Mouse (Mus musculus) liver, embryonic 16.5 days (tissue): ENCODE results near the gene Mad1l1. TPM values are rescaled to one million over a fixed set of nuclear protein-coding genes. Genes with fewer than 3 reads are reported as not detected.

ENCODE experiments used
- ATAC-seq: fragments of 200-750 bp; cut with Nextera tagmentation; 2 replicates; pipeline ENCODE4 v1.8.0; 2017; ENCODE audit warnings: low read depth, mild to moderate bottlenecking, moderate number of reproducible peaks, moderate library complexity
- H3K27ac ChIP-seq: fragments of 300-500 bp; sonication (generic); 2 replicates; pipeline ENCODE4 v1.5.1; 2014; ENCODE audit warnings: mild to moderate bottlenecking, low read length
- H3K27me3 ChIP-seq: fragments of 300-500 bp; sonication (generic); 2 replicates; pipeline ENCODE4 v1.6.1; 2014; ENCODE audit warnings: low read depth, low read length, mixed read lengths; ENCODE audit not compliant: control insufficient read depth, insufficient read depth
- H3K36me3 ChIP-seq: fragments of 300-500 bp; sonication (generic); 2 replicates; pipeline ENCODE4 v1.6.1; 2014; ENCODE audit warnings: mild to moderate bottlenecking; ENCODE audit not compliant: control insufficient read depth, insufficient read depth
- H3K4me1 ChIP-seq: fragments of 300-500 bp; sonication (generic); 2 replicates; pipeline ENCODE4 v1.6.1; 2014; ENCODE audit warnings: low read depth, low read length, mixed read lengths; ENCODE audit not compliant: control insufficient read depth
- H3K4me2 ChIP-seq: fragments of 300-500 bp; sonication (generic); 2 replicates; pipeline ENCODE4 v1.6.1; 2014; ENCODE audit warnings: low read depth, low read length, mixed read lengths
- H3K4me3 ChIP-seq: fragments of 300-500 bp; sonication (generic); 2 replicates; pipeline ENCODE4 v1.5.1; 2014; ENCODE audit warnings: low read depth, mild to moderate bottlenecking, low read length
- H3K9ac ChIP-seq: fragments of 300-500 bp; sonication (generic); 2 replicates; pipeline ENCODE4 v1.6.1; 2014; ENCODE audit warnings: low read depth, low read length
- H3K9me3 ChIP-seq: fragments of 300-500 bp; sonication (generic); replicated peaks from 2 replicates; pipeline ENCODE4 v1.6.1; 2016; ENCODE audit warnings: low read length; ENCODE audit not compliant: control insufficient read depth
- WGBS: fragments of 180-500 bp; shearing (Covaris S2); extraction: QIAGEN DNeasy Blood & Tissue Kit; methylation state at CpG from one replicate; pipeline ENCODE4 v1.1.7; 2014; ENCODE audit not compliant: insufficient replicate concordance; 5-methylcytosine and 5-hydroxymethylcytosine counted together
- polyA plus RNA-seq: library from polyadenylated mRNA; unstranded; fragments of >200 nt; fragmentation: Nextera tagmentation; extraction: Ambion mirVana; gene quantifications from 2 replicates; pipeline ENCODE4 v1.2.1, GENCODE M21; 2015

The Mad1l1 gene
- polyA plus RNA-seq, 1 experiment from 2014 or later, result 19.3 TPM

DNA sequence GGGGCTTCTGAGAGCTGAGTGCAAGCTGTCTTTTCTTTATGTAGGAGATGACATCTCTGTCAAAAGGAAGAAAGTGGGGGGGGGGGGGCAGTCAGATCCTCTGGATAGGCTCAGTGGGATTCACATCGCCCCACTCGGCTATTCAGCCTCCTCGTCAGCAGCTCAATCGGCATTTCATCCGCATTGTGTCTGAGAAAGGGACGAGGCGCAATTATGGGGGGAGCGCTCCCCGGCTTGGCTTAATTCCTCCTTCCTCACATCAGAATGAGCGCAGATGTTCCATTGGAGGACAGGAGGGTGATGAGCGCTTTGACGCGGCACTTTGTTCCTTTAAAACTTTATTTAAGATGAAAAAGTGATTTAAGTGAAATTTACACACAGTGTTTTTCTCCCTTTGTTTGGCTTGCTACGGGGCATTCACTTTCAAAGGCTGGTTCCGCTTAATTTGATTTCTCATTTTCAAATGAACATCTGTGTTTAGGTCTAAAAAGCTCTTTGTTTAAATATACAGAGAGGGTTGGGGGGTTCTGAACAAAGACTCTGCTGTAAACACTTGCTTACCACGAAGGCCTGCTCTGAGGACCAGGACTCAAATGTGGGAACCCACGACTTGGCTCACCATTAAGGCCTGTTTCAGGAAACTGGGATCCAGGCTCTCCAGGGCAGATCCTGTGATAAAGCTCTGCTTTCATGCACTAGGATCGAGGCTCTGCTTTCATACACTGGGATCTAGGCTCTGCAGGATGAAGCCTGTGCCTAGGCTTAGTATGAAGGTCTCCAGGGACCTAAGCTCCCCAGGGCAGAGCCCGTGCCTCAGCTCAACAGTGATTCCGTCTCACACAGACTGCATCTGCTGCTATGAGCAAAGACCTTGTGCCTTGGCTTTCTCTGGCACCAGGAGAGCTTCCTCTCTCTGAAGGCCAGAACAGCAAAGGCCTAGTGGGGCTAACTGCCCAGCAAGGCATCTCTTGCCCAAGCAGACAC is 98.0 kb downstream of the Mad1l1 start:
- ATAC-seq, result no peak
- H3K4me1 ChIP-seq, result no peaks in the 10 kb centered on the region
- no peaks in the 10 kb centered on the region for H3K9me3 ChIP-seq
- H3K4me3 ChIP-seq, result no peak overlapping the region
- H3K36me3 ChIP-seq, result no peaks in the 10 kb centered on the region
- no peaks in the 10 kb centered on the region for H3K27me3 ChIP-seq
- 84% methylated on average over 20 of the region's 20 CpGs for WGBS
- H3K27ac ChIP-seq, result no peak overlapping the region
- no peak overlapping the region for H3K4me2 ChIP-seq
- no peak overlapping the region for H3K9ac ChIP-seq

DNA sequence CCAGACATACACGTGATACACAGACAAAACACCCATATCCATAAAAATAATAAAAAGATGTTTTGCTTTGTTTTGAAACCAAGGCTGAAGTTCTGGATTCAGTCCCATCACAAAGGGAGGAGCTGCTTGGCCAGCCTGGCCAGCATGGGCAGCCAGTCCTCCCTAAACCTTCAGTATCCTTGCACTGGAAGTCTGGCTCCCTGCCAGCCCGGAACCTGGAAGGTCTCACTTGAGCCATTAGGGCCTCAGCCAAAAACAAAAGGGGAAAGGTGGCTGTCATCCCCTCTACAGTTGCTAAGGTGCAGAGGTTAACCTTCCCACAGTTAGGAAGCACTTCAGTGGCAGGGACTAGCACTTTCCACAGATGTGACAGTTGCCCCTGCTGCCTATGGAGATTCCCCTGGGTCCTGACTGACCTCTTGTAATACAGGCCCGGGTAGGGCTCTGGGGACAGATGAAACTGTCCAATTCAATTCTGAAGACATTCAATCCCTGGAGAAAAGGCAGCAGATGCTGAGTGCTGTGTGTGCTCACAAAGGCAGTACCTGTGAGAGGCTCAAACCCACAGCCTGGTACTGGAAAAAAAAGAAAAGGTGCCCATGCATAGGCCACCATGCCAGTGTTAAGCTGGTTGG is 100.2 kb downstream of the Mad1l1 start:
- Histone ChIP-seq H3K4me2 (no peak overlapping the region), H3K27me3 (no peaks in the 10 kb centered on the region), H3K36me3 (no peaks in the 10 kb centered on the region), H3K4me1 (no peaks in the 10 kb centered on the region), H3K9me3 (no peaks in the 10 kb centered on the region), H3K27ac (no peak overlapping the region), H3K4me3 (no peak overlapping the region), H3K9ac (no peak overlapping the region)
- ATAC-seq, result no peak
- WGBS, result 69% methylated on average over 3 of the region's 3 CpGs

DNA sequence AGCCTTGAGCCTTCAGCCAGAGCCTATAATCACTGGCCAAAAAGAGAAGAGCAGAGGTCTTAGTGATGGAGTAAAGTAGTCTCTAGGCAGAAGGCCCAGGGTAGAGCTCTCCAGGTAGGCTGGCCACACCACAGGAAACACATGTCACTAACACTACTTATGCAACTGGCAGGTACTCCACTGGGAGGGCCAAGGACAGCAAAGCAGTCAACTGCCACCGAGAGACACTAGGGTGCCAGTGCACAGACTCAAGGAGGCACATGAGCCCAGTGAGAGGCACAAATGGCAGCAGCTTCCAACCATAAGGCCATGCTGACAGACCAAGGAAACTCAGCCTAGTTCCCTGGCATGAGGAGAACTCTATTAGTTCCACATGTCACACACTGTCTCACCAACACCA is 102.1 kb downstream of the Mad1l1 start:
- no peaks in the 10 kb centered on the region for H3K27me3 ChIP-seq
- H3K9ac ChIP-seq, result no peak overlapping the region
- ATAC-seq, result no peak
- no peaks in the 10 kb centered on the region for H3K36me3 ChIP-seq
- H3K9me3 ChIP-seq, result no peaks in the 10 kb centered on the region
- no peak overlapping the region for H3K4me3 ChIP-seq
- no peak overlapping the region for H3K4me2 ChIP-seq
- WGBS, result 63% methylated on average over 1 of the region's 1 CpGs
- H3K27ac ChIP-seq, result no peak overlapping the region
- no peaks in the 10 kb centered on the region for H3K4me1 ChIP-seq

DNA sequence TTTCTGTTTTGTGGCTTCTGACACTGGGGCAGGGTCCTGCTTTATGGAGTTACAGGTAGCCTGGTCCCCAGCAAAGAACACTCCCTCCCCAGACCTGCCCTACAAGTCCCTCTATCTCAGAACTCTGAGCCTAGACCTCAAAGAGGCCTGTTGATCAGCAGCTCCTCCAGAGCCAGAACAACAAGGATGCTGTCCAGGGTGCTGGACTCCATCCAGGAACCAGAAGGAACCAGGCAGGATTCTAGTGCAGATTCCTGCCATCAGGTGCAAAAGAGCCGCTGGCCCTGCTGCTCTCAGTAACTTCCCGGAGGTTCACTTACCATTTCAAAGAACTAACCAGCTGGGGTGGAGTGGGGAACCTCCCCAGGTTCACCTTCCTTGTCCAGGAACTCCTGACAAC is 103.5 kb downstream of the Mad1l1 start:
- Histone ChIP-seq H3K27ac (no peak overlapping the region), H3K9me3 (no peaks in the 10 kb centered on the region), H3K9ac (no peak overlapping the region), H3K4me1 (no peaks in the 10 kb centered on the region), H3K4me3 (no peak overlapping the region), H3K27me3 (no peaks in the 10 kb centered on the region), H3K36me3 (no peaks in the 10 kb centered on the region), H3K4me2 (no peak overlapping the region)
- ATAC-seq, result no peak
- WGBS, result 57% methylated on average over 2 of the region's 2 CpGs

DNA sequence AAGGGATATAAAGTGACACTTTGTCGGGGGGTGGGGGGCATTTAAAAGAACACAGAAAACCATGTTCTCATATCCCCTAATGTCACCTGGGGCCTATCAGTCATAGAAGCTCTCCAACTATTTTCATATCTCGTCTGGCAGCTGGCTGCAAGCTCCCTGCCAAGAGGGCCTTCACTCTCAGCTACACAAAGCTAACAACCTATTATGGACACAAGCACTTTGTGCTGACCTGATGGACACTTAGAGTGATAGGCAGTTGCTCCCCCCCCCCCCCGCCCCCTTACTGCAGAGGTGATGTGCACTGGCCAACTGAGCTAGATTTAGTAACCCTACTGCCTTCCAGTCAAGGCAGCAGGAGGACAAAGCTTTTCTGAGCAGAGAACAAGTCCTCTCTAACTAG is 104.3 kb downstream of the Mad1l1 start:
- Histone ChIP-seq H3K9me3 (no peaks in the 10 kb centered on the region), H3K36me3 (no peaks in the 10 kb centered on the region), H3K27me3 (no peaks in the 10 kb centered on the region), H3K9ac (no peak overlapping the region), H3K4me1 (no peaks in the 10 kb centered on the region), H3K4me2 (no peak overlapping the region), H3K27ac (no peak overlapping the region), H3K4me3 (no peak overlapping the region)
- WGBS, result 57% methylated on average over 3 of the region's 3 CpGs
- ATAC-seq, result no peak

DNA sequence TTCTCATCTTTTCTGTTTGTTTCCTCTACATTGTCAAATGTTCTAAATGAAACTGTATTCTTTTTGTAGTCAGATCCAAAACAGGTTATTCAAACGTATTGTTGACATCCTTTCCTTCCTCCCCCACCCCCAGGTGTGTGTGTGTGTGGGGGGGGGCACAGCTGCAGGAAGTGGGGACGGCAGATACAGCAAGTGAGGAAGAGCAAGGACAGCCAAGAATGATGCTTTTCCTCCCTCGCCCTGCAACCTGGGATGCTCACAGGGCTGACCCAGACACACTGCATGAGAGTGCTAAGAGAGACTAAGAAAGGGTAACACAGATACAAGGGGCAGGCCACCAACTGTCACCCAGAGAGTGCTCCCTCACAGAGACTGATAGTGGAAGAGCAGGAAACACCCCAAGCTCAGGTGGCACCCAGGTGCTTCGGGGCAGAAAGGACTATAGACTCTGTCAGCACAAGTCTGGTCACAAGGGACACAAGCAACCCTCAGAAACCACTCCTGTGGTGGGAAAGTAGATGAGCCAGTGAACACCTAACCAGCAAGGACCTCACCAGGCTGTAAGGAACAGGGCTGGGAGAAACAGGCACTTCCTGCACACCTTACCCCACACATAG is 105.8 kb downstream of the Mad1l1 start:
- Histone ChIP-seq H3K9ac (no peak overlapping the region), H3K4me2 (no peak overlapping the region), H3K4me1 (no peaks in the 10 kb centered on the region), H3K27me3 (no peaks in the 10 kb centered on the region), H3K9me3 (no peaks in the 10 kb centered on the region), H3K36me3 (no peaks in the 10 kb centered on the region), H3K27ac (no peak overlapping the region), H3K4me3 (no peak overlapping the region)
- 63% methylated on average over 4 of the region's 4 CpGs for WGBS
- no peak for ATAC-seq

DNA sequence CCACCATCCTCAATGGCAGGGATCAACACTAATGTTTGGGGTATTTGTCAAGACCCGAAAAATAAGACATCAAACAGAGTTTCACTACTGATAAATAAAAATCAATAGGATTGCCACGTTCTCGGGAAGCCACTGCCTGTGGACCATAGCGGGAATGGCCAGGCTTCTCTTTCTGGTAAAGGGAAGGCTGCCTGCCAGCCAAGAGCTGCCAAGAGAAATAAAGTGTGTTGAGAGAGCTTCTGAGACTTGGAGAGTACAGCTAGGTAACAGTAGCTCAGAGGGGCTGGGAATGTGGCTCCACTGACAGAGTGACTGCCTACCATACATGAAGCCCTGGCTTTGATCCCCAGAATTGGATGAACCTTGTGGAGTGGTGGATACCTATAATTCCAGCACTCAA is 108.4 kb downstream of the Mad1l1 start:
- no peak overlapping the region for H3K4me3 ChIP-seq
- H3K36me3 ChIP-seq, result no peaks in the 10 kb centered on the region
- H3K4me1 ChIP-seq, result peaks cover 16% of the 10 kb centered on the region
- H3K9ac ChIP-seq, result no peak overlapping the region
- WGBS, result 70% methylated on average over 4 of the region's 4 CpGs
- no peak overlapping the region for H3K27ac ChIP-seq
- H3K4me2 ChIP-seq, result no peak overlapping the region
- no peak for ATAC-seq
- H3K9me3 ChIP-seq, result no peaks in the 10 kb centered on the region
- no peaks in the 10 kb centered on the region for H3K27me3 ChIP-seq

DNA sequence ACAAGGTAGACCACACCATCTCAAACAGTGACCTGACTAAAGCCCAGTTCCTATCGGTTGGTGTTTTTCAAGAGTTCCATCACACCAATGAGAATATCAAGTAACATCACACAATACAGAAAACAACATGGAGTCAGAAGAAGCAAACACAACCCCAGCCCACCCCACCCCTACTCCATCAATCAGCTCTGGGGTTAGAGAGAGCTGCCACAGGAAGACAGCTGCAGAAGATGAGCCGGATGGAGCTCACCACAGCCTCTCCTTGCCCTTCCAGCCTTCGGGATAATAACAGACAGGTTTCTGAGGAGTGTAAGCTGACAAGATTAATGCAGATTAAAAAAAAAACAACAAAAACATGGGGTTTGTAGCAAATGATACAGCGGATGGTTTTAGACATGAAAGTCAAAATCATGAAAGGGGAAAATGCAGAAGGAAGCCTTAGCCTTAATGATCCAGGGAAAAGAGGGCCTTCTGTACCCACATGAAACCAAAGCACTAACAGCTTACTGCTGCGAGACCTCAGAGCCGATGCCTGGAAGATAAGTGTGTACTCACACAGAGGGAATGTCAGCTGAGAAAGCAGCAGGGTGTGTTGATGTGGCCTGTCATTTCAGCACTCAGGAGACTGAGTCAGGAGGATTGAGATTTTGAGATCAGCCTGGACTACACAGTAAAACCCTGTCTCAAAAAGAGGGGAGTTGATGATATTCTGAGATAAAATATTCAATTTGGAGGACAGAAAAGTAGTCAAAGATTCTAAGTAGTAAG is 110.8 kb downstream of the Mad1l1 start:
- ATAC-seq, result no peak
- 42% methylated on average over 6 of the region's 6 CpGs for WGBS

More for the DNA sequence above, 110.8 kb downstream of the Mad1l1 start:
- Histone ChIP-seq H3K27ac (no peak overlapping the region), H3K4me2 (no peak overlapping the region), H3K9ac (no peak overlapping the region), H3K36me3 (no peaks in the 10 kb centered on the region), H3K4me3 (no peak overlapping the region), H3K4me1 (peaks cover 33% of the 10 kb centered on the region), H3K9me3 (no peaks in the 10 kb centered on the region), H3K27me3 (no peaks in the 10 kb centered on the region)
